Mouse (Mus musculus) E14TG2a.4 (cell line): ENCODE data around the gene Rab31.

Source experiments
- H3K27me3 ChIP-seq: 2 replicates; pipeline ENCODE4 v1.6.1; 2014; ENCODE audit warnings: low read length, control low read depth; ENCODE audit not compliant: insufficient read depth
- H3K36me3 ChIP-seq: 2 replicates; pipeline ENCODE4 v1.6.1; 2014; ENCODE audit warnings: low read length, control low read depth; ENCODE audit not compliant: insufficient read depth
- H3K4me1 ChIP-seq: replicated peaks from 2 replicates; pipeline ENCODE4 v1.6.1; 2014; ENCODE audit warnings: low read depth, low read length, control low read depth
- H3K4me3 ChIP-seq: replicated peaks from 2 replicates; pipeline ENCODE4 v1.5.1; 2014; ENCODE audit warnings: mild to moderate bottlenecking, low read length
- H3K9me3 ChIP-seq: 2 replicates; pipeline ENCODE4 v1.6.1; 2014; ENCODE audit warnings: low read length, control low read depth
- CTCF ChIP-seq: conservative IDR thresholded peaks from 2 replicates; pipeline ENCODE4 v1.5.1; 2014; ENCODE audit warnings: low read length
- NANOG ChIP-seq: IDR thresholded peaks from 2 replicates; pipeline ENCODE4 v1.6.1; 2014; ENCODE audit warnings: borderline replicate concordance, low read length, mixed read lengths
- POU5F1 ChIP-seq: IDR thresholded peaks from 2 replicates; pipeline ENCODE4 v1.6.1; 2014; ENCODE audit warnings: low read length, borderline replicate concordance

Rab31 gene

DNA sequence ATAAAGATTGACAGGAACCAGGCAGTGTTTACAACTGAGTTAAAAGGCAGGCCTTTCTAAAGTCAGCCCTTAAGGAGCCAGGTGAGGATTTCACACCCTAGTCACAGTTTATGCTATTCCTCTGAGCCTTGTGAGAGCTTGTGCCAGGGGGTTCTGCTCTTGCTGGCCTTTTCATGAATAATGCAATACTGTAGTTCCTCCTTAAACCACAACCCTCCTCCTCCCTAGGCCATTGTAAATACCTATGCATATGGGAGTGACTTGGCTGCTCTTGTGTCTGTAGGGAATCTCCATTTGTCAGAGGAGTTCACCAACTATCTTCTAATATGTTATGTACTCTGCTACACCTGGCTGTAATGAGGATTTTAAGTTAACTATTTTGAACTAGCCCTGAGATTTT lies 13.2 kb upstream of the Rab31 start:
- H3K27me3 ChIP-seq: no peaks in the 10 kb centered on the region
- peaks cover 76% of the 10 kb centered on the region for H3K4me1 ChIP-seq
- H3K4me3 ChIP-seq: no peak overlapping the region
- H3K36me3 ChIP-seq: peaks cover 39% of the 10 kb centered on the region
- no peak; the same call in 1 of the 2 replicates for TF ChIP-seq POU5F1
- TF ChIP-seq CTCF: no peak
- TF ChIP-seq NANOG: no peak
- no peaks in the 10 kb centered on the region for H3K9me3 ChIP-seq

DNA sequence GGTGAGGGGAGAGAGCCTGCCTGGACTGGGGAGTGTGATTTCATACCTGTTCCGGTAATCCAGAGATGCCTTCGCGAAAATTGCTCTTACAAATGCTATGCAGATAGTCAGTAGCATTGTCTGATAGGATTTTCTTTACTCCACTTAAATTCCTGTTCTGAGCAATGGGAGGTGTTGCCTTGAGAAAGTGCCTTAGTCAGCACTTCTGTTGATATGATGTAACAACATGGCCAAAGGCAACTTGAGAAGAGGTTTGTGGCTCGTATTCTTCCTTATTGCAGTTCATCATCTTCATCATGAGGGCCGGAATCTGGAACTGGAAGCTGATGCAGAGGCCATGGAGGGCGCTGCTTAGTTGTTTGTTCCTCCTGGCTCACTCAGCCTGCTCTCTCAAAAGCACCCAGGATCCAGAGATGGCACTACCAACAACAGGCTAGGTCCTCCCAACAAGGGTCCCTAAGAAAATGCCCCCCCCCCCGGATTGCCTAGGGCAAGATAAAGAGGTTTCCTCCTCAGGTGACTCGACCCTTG lies 12.1 kb upstream of the Rab31 start:
- Histone ChIP-seq H3K36me3 (peaks cover 33% of the 10 kb centered on the region), H3K9me3 (no peaks in the 10 kb centered on the region), H3K27me3 (no peaks in the 10 kb centered on the region), H3K4me3 (peak overlapping the region; percentile 89), H3K4me1 (peaks cover 78% of the 10 kb centered on the region)
- no peak for TF ChIP-seq NANOG
- no peak for TF ChIP-seq POU5F1
- no peak for TF ChIP-seq CTCF

DNA sequence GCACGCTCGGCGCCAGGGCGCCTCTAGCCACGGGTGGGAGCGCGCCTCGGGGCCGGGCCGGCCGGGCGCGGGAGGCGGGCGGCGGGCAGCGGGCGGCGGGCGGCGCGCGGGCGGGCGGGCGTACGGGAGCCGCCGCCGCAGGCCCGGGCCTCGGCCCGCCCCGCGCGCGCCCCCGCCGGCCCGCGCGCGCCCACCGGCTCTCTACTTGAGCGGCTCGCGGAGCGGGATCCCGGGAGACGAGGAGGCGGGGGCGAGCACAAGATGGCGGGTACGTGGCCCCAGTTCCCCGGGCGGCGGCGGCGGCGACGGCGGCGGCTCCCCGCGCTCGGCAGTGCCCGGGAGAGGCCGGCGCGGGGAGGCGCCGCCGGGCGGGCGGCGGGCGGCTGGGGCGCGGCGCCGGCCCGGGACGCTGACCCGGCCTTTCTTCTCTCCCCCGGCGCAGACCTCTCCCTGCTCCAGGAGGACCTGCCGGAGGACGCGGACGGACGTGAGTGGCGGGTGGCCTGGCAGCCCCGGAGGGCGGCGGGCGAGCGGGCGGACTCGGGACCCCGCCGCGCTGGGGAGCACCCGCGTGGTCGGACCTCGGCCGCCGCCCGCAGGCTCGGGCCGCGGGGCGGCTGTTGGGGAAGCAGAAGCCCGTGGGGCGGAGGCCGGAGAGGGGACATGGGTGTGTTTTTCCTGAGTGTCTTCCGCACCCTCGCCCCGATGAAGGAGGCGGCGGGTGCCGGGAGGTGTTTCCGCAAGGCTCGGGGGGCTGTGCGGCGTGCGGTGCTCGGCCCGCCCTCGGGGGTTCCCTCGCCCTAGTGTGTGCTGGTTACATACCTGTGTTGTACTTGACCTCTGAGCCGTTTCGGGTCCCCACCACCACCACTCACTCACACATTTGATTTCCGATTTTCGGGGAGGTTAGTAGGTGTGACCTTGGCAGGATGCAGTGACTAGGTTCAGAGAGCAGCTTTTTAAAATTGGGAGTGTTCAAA lies 10.9 kb upstream of the Rab31 start:
- H3K4me1 ChIP-seq: peaks cover 75% of the 10 kb centered on the region
- TF ChIP-seq NANOG: no peak
- TF ChIP-seq POU5F1: no peak
- TF ChIP-seq CTCF: no peak
- H3K9me3 ChIP-seq: no peaks in the 10 kb centered on the region
- H3K4me3 ChIP-seq: peak overlapping the region; percentile 89
- H3K27me3 ChIP-seq: no peaks in the 10 kb centered on the region
- H3K36me3 ChIP-seq: peaks cover 30% of the 10 kb centered on the region

GRCm38 (mm10) chr17:65782551-65783141 lies 10.1 kb upstream of the Rab31 start, which contains the start of gene Ppp4r1:
TSS of gene Ppp4r1 (plus strand) at chr17:65782573.
- peaks cover 76% of the 10 kb centered on the region for H3K4me1 ChIP-seq
- no peak for TF ChIP-seq POU5F1
- TF ChIP-seq CTCF: no peak
- TF ChIP-seq NANOG: no peak
- H3K36me3 ChIP-seq: peaks cover 24% of the 10 kb centered on the region
- H3K9me3 ChIP-seq: no peaks in the 10 kb centered on the region
- H3K4me3 ChIP-seq: peak within 1 kb of the TSS; percentile 89
- no peaks in the 10 kb centered on the region for H3K27me3 ChIP-seq

DNA sequence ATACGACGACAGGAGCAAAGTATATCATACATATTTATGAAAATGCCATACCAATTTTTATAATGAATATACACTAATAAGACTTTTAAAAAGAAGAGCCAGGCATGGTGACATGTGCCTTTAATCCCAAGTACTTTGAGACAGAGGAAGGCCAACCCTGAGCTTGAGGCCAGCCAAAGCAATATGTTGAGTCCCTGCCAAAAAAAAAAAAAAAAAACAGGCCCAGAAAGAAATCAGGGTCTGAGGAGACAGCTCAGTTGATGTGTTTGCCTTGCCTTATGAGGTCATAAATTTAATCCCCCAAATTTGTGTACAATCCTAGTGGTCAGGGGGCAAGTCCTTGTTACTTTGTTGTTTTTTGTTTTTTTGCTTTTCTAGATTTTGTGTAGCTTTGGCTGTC lies 8.4 kb upstream of the Rab31 start:
- TF ChIP-seq CTCF (no peak), NANOG (no peak), POU5F1 (no peak)
- Histone ChIP-seq H3K4me1 (peaks cover 76% of the 10 kb centered on the region), H3K36me3 (peaks cover 8% of the 10 kb centered on the region), H3K27me3 (no peaks in the 10 kb centered on the region), H3K4me3 (no peak overlapping the region), H3K9me3 (no peaks in the 10 kb centered on the region)

GRCm38 (mm10) chr17:65777461-65777860 lies 4.9 kb upstream of the Rab31 start:
- H3K36me3 ChIP-seq: no peaks in the 10 kb centered on the region
- H3K9me3 ChIP-seq: no peaks in the 10 kb centered on the region
- H3K4me3 ChIP-seq: peak overlapping the region; percentile 33; the same call in 1 of the 2 replicates
- no peak for TF ChIP-seq NANOG
- no peak for TF ChIP-seq CTCF
- no peak for TF ChIP-seq POU5F1
- peaks cover 7% of the 10 kb centered on the region for H3K27me3 ChIP-seq
- H3K4me1 ChIP-seq: peaks cover 88% of the 10 kb centered on the region

GRCm38 (mm10) chr17:65776228-65776627 lies 3.7 kb upstream of the Rab31 start:
- H3K4me1 ChIP-seq: peaks cover 87% of the 10 kb centered on the region
- TF ChIP-seq NANOG: no peak
- TF ChIP-seq CTCF: no peak
- no peak for TF ChIP-seq POU5F1
- peak overlapping the region; percentile 33 for H3K4me3 ChIP-seq
- H3K9me3 ChIP-seq: no peaks in the 10 kb centered on the region
- no peaks in the 10 kb centered on the region for H3K36me3 ChIP-seq
- H3K27me3 ChIP-seq: peaks cover 19% of the 10 kb centered on the region

DNA sequence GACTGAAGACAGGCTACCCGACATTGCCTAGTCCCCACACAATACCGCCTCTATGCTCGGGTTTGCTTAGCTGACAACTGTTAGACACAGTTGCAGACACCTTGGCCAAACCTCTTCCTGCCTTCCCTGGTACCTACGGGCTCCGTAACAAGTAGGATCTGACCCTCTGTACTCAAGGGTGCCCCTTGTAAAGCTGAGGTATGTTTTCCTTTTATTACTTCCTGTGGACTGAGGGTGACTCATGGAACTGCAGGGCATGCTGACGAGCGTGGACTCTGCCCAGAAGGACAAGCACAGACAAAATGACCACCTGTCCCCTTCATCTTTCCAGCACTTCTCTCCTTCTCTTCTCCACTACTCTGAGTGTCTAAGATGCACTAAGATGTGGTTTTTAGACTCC lies 1.9 kb upstream of the Rab31 start:
- no peak overlapping the region for H3K4me3 ChIP-seq
- no peaks in the 10 kb centered on the region for H3K9me3 ChIP-seq
- H3K36me3 ChIP-seq: no peaks in the 10 kb centered on the region
- TF ChIP-seq POU5F1: no peak
- no peak for TF ChIP-seq NANOG
- no peak for TF ChIP-seq CTCF
- peaks cover 26% of the 10 kb centered on the region for H3K27me3 ChIP-seq
- H3K4me1 ChIP-seq: peaks cover 76% of the 10 kb centered on the region
